Mouse (Mus musculus): Measurements from ENCODE around the gene Zfpl1. TPM values are rescaled to one million over a fixed set of nuclear protein-coding genes. Genes with fewer than 3 reads are reported as not detected.

The Zfpl1 gene
- total RNA-seq, 2 experiments from 2014 or later: 33.1 to 33.7 TPM

DNA sequence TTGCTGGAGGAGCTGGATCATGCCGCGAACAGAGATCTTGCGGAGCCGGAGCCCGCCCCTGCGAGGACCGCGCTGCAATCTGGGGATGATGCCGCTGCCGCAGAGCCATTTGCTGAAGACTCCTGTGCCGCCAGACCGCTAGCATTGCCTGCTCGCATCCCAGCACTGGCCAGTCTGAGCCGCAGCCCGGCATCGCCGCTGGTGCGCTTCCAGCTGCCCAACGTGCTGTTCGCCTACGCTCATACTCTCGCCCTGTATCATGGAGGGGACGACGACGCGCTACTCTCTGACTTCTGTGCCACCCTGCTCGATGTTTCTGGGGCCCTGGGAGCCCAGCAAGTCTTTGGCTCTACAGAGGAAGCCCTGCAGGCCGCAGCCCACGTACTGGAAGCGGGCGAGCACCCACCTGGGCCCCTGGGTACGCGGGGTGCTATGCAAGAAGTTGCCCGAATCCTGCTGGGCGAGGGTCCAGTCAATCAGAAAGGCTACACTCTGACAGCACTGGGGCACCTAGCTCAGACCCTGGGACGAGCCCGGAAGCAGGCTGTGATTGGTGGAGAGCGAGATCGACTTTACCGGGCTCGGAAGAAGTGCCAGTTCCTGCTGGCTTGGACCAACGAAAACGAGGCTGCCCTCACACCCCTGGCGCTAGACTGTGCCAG lies 23.0 kb downstream of the Zfpl1 start:
- DNase-seq (ENCODE audit: low spot score in 2 of 2): peak in 1 of 2 experiments; percentile 36

DNA sequence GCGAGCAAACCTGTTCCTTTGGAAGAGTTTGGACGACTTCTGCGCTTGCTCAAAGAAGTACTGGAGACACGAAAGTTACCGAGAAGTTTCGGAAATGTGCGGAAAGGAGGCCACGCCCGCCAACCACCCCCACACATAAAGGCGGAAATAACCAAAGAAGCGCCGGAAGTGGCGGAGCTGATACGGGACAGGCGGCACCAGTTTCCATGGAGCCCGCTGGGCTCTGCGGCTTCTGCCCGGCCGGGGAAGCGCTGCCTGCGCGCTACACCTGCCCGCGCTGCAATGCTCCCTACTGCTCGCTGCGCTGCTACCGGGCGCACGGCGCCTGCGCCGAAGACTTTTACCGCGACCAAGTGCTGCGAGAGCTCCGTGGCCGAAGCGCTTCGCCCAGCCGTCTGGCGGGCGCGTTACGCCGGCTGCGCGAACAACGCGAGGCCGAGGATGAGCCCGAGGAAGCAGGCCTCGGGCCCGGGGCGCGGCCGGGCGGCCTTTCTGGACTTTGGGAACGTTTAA lies 23.7 kb downstream of the Zfpl1 start, which contains the start of gene Znhit2:
Znhit2 (plus strand) TSS at position 172 of the 513 bp plus-strand sequence.
- peak; percentile 90 to 96 for DNase-seq (ENCODE audit: low spot score in 2 of 2)

GRCm38 (mm10) chr19:6058966-6059365 lies 25.8 kb downstream of the Zfpl1 start:
- DNase-seq (ENCODE audit: low spot score in 2 of 2): no peak

DNA sequence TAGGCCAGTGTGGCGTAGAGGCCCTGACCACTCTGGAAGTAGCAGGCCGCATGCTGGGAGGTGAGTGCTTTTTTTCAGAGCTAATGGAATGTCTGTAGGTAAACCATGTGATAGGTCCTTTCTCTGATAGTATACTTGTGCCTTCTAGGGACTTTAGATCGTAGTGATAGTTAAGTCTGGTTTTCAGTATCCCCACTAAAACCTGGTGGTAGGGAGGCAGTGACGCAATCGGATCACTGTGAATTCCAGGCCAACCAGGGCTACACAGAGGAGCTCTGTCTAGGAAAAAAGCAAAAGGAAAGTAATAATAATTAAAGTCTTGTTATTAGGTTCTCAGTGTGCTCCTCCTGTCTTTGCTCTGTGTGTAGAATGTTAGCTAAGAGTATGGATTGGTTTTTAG lies 26.2 kb downstream of the Zfpl1 start:
- DNase-seq (ENCODE audit: low spot score in 2 of 2): no peak

GRCm38 (mm10) chr19:6057313-6058096 lies 27.3 kb downstream of the Zfpl1 start, which contains the start of the genes Mrpl49 and Fau:
Gene Mrpl49 (minus strand): TSS chr19:6057785.
Gene Fau (plus strand): TSS chr19:6057844.
- DNase-seq (ENCODE audit: low spot score in 2 of 2): peak; percentile 98 to 99

GRCm38 (mm10) chr19:6056696-6057095 lies 28.1 kb downstream of the Zfpl1 start:
- DNase-seq (ENCODE audit: low spot score in 2 of 2): no peak

DNA sequence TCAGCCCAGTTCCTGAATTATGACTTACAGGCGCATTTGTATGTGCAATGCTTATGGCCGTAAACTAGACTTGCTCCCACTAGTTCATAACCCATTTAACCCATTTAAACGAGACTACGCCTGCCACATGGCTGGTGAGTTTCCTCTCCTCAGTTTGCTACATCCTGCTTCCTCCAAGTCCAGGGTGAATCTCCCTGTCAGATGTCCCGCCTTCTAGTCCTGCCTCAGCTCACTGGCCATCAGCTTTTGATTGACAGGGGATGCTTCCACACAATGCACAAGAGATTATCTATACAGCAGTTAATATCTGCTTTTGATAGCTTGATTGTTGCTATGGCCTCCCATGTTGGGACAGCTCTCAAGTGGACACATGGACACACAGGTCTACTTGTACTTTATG lies 30.5 kb downstream of the Zfpl1 start:
- DNase-seq (ENCODE audit: low spot score in 2 of 2): no peak

DNA sequence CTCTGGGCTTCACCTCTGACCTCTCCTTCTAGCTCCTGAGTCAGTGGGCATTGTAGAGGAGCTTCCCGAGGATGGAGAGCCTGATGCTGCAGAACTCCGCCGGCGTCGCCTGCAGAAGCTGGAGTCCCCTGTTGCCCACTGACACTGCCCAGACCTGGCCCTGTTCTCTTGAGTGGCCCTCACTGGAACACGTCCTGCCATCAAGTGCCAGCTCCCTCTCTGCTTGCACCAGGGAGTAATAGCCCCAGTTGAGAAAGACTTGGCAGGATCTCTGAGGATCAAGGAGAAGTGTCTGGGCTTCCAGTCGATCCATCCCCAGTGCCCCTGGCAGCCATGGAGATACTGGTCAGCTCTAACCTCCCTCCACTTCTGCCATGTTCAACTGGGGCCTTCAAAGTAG lies 32.2 kb downstream of the Zfpl1 start:
- no peak for DNase-seq (ENCODE audit: low spot score in 2 of 2)

DNA sequence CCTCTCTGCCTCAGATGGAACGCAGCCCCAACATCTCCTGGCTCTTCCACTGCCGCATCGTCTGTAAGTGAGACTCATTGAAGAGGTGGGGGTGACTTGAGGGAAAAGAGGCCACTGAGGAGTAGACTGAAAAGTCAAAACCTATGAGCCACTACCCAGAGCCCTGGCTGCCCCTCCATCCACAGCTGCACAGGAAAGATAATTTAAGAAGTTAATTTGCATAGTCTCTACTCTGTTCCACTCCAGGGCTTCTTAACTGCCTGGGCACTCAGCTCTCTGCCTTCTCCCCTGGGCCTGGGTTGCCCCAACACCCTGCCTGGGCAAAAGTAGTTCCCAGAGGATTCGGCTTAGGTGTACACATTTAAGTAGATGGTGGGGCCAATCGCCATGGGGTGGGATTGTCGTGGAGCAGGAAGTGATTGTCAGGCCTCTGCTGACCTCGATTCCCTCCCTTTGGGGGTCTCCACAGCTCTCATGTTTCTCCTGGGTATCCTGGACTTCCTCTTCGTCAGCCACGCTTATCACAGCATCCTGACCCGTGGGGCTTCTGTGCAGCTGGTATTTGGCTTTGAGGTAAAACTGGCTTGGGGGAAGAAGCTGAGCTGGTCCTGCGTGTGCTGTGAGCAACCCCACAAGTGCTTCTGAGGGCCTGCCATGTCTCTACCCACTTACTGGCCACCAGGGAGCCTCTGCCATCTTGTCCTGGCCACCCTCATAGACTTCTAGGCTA lies 35.9 kb downstream of the Zfpl1 start:
- no peak for DNase-seq (ENCODE audit: low spot score in 2 of 2)

DNA sequence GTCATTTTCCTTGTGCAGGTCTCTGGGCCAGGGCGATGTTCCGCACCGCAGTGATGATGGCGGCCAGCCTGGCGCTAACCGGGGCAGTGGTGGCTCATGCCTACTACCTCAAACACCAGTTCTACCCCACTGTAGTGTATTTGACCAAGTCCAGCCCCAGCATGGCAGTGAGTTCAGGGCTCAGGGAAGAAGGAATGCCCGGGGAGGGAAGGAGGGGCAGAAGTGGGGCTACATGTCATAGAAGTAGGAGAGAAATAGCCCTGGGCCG lies 36.9 kb downstream of the Zfpl1 start:
- DNase-seq (ENCODE audit: low spot score in 2 of 2): no peak

DNA sequence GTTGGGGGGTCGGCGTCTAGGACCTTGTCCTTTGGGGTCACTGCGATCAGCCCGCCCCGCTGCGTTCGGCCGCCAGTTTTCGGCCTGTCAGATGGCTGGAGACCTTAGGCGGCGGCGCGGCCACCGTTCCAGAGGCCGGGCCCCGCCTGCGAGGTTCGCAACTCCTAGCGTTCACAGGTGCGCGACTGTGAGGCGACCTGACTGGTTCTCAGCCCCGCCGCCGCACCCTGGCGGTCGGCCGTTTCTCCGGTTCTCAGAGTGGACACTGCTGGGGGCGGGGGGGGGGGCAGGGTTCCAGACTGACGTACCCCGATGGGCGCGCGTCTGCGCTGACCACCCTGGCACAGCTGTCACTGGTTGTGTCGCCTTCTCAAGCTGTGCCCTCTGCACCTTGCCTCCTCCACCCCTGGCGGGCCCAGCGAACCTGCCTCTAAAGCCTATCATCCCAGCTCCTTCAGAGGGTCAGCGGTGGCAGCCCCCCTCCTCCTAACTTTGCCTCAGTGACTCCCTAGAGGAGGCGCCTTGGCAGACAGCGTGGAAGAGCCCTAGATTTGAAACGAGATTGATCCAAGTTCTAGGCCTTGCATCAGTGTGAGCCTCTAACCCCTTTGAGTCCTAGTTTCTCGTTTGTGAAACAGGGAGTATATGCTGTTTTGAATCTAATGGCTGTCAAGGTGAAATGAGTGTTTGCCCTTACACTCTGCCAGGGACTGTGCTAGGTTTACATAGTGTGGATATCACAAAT lies 37.4 kb downstream of the Zfpl1 start:
- DNase-seq (ENCODE audit: low spot score in 2 of 2): peak in 1 of 2 experiments; percentile 26

- DNase-seq (ENCODE audit: low spot score in 2 of 2): peak; percentile 92 to 95
These were observed 38.2 kb downstream of the Zfpl1 start, which contains the start of gene Syvn1 for GRCm38 (mm10) chr19:6046294-6047153. Gene Syvn1 (plus strand): TSS chr19:6046576.

DNA sequence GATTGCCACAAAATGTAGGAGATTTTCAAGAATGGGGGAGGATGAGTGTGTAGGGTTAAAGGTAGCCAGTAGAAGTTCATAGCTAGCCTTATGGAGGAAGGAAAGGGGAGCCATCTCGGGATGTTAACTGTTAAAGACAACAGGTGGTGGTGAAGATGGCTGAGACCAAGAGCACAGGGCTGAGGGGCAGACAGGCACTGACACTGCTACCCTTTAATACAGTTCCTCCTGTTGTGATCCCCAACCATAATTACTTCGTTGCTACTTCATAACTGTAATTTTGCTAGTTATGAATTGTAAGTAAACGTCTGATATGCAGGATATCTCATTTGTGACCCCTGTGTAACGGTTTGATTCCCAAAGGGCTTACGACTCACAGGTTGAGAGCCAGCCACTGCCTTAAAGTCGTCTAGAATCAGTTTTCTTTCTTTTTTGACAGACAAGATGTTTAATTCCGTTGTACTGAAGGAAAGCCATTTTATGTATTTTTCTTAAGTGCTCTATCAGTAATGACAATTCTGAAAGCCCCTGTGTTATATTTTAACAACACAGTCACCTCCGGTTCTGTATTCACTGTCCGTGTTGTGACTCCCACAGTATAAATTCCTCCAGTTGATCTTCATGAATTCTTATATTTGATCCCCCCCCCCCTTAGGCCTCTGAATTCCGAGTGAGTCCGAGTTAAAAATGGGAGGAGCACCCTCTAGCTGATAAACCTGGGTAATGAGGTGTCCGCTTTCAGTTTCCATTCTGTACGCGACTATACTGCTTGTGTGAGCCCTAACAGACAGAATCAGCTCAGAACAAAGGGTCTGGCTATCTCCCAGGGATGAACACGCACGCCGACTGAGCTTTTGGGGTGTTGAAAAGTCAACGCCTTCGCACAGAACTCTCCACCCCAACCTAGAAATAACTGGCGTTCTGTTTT lies 39.1 kb downstream of the Zfpl1 start:
- DNase-seq (ENCODE audit: low spot score in 2 of 2): no peak

DNA sequence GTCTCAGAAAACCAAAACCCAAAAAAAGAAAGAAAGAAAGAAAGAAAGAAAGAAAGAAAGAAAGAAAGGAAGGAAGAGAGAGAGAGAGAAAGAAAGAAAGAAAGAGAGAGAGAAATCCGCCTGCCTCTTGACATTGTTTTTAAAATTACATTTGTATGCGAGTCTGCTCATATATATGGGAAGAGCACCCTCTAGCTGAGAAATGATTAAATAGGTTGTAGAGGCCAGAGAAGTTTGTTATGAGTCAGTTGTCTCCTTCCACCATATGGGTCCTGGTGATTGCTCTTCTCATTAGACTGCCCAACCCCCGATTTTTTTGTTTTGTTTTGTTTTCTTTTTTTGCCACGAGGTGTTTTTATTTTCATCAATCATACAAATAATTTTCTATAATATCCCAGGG lies 40.7 kb downstream of the Zfpl1 start:
- DNase-seq (ENCODE audit: low spot score in 2 of 2): peak in 1 of 2 experiments; percentile 12

GRCm38 (mm10) chr19:6042293-6042692 lies 42.5 kb downstream of the Zfpl1 start:
- no peak for DNase-seq (ENCODE audit: low spot score in 2 of 2)

GRCm38 (mm10) chr19:6040002-6040401 lies 44.8 kb downstream of the Zfpl1 start:
- no peak for DNase-seq (ENCODE audit: low spot score in 2 of 2)

GRCm38 (mm10) chr19:6038326-6038725 lies 46.4 kb downstream of the Zfpl1 start:
- DNase-seq (ENCODE audit: low spot score in 2 of 2): no peak

DNA sequence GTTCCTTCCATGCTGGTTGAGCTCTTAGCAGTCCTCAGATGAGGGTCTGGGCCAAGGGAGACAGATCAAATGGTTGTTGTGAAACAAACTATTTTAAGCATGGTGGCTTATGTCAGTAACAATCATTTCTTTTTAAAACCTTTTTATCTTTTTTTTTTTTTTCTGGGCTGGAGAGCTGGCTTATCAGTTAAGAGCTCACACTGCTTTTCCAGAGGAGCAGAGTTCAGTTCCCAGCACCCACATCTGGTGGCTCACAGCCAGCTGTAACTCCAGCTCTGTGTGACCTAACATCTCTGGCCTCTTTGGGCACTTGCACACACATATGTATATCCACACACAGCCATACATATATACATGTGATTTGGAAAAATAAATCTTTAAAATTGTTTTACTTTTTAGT lies 47.1 kb downstream of the Zfpl1 start:
- DNase-seq (ENCODE audit: low spot score in 2 of 2): no peak
